Mouse (Mus musculus) embryo, embryonic 10 days (tissue): ENCODE data around the gene Slc6a16.

Source experiments
- DNase-seq: peaks from one replicate; pipeline ENCODE4 v3.0.0-alpha.2; 2015; ENCODE audit warnings: low spot score

Gene Slc6a16

GRCm38 (mm10) chr7:45312686-45313453 lies 72.0 kb downstream of the Slc6a16 start:
- DNase-seq = peak; percentile 21

- DNase-seq = no peak
Measured at GRCm38 (mm10) chr7:45313495-45313894, 72.6 kb downstream of the Slc6a16 start.

GRCm38 (mm10) chr7:45315182-45315701 lies 74.4 kb downstream of the Slc6a16 start:
- no peak for DNase-seq

- DNase-seq = no peak
Measured at GRCm38 (mm10) chr7:45316536-45316935, 75.7 kb downstream of the Slc6a16 start.

GRCm38 (mm10) chr7:45322245-45322644 lies 81.4 kb downstream of the Slc6a16 start:
- no peak for DNase-seq
